Mouse (Mus musculus) thymus, postnatal 25 days (tissue): ENCODE data around the gene Rabl2.

Experiments
- DNase-seq: peaks from one replicate; pipeline ENCODE4 v3.0.0; 2022

Gene Rabl2

DNA sequence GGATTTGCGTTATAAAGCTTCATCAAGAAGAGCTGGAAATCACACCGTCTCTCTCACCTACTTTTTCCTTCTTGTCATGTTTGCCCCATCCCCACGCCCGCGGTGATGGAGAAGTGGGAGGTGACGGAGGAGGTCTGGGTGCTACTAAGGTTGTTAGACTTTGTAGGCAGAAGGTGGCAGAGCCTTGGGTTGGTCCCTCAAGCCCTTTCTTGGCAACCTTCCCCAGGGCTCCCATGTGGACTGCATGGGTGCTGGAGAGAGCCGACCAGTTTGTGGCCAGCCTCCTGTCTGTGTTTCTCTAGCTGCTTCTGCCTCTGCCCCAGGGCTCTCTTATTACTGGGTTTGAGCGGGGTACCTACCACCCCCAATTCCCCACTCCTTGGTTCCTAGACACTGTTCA lies 41.2 kb downstream of the Rabl2 start:
- no peak for DNase-seq

DNA sequence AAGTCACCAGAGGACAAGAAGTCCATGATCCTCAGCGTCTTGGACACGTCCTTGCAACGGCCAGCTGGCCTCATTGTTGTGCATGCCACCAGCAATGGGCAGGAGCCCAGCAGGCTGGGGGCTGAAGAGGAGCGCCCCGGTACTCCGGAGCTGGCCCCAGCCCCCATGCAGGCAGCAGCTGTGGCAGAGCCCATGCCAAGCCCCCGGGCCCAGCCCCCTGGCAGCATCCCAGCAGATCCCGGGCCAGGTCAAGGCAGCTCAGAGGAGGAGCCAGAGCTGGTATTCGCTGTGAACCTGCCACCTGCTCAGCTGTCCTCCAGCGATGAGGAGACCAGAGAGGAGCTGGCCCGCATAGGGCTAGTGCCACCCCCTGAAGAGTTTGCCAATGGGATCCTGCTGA lies 42.9 kb downstream of the Rabl2 start:
- DNase-seq, result no peak

DNA sequence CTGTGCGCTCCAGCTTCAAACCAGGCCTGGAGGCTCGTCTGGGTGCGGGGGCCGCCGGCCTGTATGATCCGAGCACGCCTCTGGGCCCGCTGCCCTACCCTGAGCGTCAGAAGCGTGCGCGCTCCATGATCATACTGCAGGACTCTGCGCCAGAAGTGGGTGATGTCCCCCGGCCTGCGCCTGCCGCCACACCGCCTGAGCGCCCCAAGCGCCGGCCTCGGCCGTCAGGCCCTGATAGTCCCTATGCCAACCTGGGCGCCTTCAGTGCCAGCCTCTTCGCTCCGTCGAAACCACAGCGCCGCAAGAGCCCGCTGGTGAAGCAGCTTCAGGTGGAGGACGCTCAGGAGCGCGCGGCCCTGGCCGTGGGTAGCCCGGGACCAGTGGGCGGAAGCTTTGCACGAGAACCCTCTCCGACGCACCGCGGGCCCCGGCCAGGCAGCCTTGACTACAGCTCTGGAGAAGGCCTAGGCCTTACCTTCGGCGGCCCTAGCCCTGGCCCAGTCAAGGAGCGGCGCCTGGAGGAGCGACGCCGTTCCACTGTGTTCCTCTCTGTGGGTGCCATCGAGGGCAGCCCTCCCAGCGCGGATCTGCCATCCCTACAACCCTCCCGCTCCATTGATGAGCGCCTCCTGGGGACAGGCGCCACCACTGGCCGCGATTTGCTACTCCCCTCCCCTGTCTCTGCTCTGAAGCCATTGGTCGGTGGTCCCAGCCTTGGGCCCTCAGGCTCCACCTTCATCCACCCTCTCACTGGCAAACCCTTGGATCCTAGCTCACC lies 43.7 kb downstream of the Rabl2 start:
- no peak for DNase-seq

DNA sequence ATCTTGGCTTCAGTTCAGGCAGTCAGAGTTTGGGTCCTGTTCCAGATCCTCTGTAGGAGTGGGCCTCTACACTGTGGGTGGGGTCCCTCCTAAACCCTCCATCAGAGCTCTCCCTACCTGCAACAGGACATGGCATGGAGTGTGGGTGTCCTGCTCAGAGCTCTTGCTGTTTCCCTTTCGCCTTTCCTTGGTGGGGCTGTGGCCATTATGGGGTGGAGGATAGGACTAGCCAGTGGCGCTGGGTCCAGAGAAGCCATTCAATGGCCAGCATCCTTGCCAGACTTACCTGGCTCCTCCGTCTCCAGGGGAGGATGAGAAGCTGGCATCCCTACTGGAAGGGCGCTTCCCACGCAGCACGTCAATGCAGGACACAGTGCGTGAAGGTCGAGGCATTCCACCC lies 44.4 kb downstream of the Rabl2 start:
- DNase-seq, result no peak

DNA sequence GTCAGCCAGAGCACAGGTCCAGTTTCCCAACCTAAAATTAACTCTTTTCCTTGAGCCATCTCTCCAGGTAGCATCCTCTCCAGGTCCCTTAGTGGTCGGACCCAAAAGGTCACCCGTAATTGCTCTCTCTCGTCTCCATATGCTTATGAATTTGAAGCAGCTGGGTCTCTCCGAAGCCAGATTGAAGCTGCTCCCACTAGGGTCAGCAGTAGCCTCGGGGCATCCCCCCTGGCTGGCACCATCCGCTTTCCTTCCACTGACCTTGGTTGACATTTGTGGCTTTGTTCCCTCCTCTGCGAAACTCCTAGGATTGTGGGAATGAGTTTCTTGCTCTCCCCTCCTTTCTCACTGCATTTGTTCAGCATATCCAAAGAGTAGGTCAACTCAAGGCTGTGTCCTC lies 47.6 kb downstream of the Rabl2 start:
- no peak for DNase-seq

DNA sequence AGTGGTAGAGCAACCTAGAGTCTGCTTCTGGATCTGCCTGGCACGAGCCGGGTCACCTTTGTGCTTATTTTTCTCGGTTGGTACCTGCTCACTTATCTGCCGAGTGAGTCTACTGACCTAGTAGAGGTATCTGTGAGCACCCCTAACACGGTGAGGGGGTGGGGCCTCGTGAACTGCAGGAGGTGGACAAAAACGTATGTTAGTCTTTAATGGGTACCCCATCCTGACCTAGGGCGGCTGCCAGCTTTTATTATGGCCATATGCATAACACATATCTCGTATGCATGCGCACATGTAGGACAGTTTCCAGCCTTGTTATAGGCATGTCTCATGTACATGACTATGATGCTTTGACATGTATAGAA lies 57.9 kb downstream of the Rabl2 start:
- DNase-seq, result no peak

DNA sequence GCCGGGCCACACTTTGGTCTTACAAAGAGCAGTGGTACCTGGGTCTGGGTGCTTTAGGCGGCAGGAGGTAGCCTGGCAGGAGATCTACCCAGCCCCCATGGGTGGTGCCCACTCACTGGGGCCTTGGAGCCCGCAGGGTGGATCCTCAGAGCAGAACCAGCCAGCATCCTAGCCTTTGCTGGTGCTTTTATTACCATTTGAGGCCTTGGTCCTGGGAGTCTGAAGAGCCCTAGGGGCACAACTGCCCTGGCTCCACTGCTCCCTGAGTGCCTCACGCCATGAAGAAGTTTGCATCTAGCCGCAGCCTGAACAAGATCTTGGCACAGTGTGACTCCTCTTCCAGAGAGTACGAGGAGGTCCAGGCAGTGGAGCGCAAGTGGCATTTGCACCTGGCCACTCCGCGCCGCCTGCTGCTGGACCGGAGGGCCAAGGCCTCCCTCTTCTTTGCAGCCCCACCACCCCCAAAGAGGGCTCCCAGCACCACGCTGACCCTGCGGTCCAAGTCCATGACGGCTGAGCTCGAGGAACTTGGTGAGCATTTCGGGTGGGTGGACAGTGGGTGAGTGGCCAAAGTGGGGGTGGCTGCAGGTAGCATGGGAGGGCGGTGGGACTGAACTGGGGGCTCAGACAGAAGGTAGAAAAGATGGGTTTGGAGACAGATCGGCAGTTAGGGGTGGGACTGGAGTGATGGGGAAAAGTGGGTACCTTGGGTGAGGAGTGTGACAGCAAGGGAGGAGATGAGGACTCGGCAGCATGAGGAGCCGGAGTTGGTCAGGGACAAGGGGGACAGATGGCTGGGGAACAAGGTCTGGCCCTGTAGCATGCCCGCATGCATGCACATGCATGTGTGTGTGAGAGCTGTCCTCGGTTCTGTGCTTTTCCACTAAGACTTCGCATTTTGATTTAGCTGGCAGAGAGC lies 58.5 kb downstream of the Rabl2 start:
- DNase-seq, result no peak
